Mouse (Mus musculus): ENCODE data around the gene Tst. TPM values are rescaled to one million over a fixed set of nuclear protein-coding genes. Genes with fewer than 3 reads are reported as not detected.

Gene Tst
- polyA plus RNA-seq, 2 experiments from 2014 or later, result 1.6 to 2.8 TPM

- ATAC-seq, result no peak
Measured at GRCm38 (mm10) chr15:78429871-78430622, 24.3 kb upstream of the Tst start.

GRCm38 (mm10) chr15:78429139-78429459 is 23.4 kb upstream of the Tst start:
- no peak for ATAC-seq

- ATAC-seq, result peak; percentile 69
Measured at GRCm38 (mm10) chr15:78428391-78429138, 22.9 kb upstream of the Tst start, which contains the start of gene Kctd17. Kctd17 (plus strand) TSS chr15:78428564.

- ATAC-seq, result no peak
Measured at GRCm38 (mm10) chr15:78425230-78425629, 19.5 kb upstream of the Tst start.

GRCm38 (mm10) chr15:78424507-78424906 is 18.8 kb upstream of the Tst start:
- no peak for ATAC-seq

- ATAC-seq, result peak; percentile 84
Measured at GRCm38 (mm10) chr15:78422046-78422956, 16.6 kb upstream of the Tst start.

- no peak for ATAC-seq
Measured at GRCm38 (mm10) chr15:78420395-78420794, 14.7 kb upstream of the Tst start.

GRCm38 (mm10) chr15:78416937-78417336 is 11.2 kb upstream of the Tst start:
- ATAC-seq, result no peak

- ATAC-seq, result no peak
Measured at GRCm38 (mm10) chr15:78414157-78414556, 8.4 kb upstream of the Tst start.

GRCm38 (mm10) chr15:78413719-78414117 is 8.0 kb upstream of the Tst start:
- no peak for ATAC-seq

- no peak for ATAC-seq
Measured at GRCm38 (mm10) chr15:78413083-78413718, 7.5 kb upstream of the Tst start.

GRCm38 (mm10) chr15:78409570-78410052 is 3.9 kb upstream of the Tst start:
- no peak for ATAC-seq

- peak; percentile 96 for ATAC-seq
Measured at GRCm38 (mm10) chr15:78406293-78406934, 707 bp upstream of the Tst start, which contains the start of gene Mpst. Mpst (plus strand) TSS chr15:78406416.

- ATAC-seq, result no peak
Measured at GRCm38 (mm10) chr15:78405098-78405497, 609 bp downstream of the Tst start.

- ATAC-seq, result no peak
Measured at GRCm38 (mm10) chr15:78403896-78404295, 1.8 kb downstream of the Tst start.

- ATAC-seq, result no peak
Measured at GRCm38 (mm10) chr15:78403301-78403741, 2.4 kb downstream of the Tst start.

- ATAC-seq, result no peak
Measured at GRCm38 (mm10) chr15:78402423-78402822, 3.3 kb downstream of the Tst start.

- no peak for ATAC-seq
Measured at GRCm38 (mm10) chr15:78401921-78402320, 3.8 kb downstream of the Tst start.

GRCm38 (mm10) chr15:78401345-78401744 is 4.4 kb downstream of the Tst start:
- no peak for ATAC-seq

GRCm38 (mm10) chr15:78395478-78395962 is 10.2 kb downstream of the Tst start, which contains the start of gene Tex33:
Tex33 (minus strand) TSS chr15:78395912.
- no peak for ATAC-seq

- ATAC-seq, result peak; percentile 66
Measured at GRCm38 (mm10) chr15:78390855-78391254, 14.9 kb downstream of the Tst start.
